Mouse (Mus musculus) liver, postnatal 0 days (tissue): ENCODE results near the gene Psmb7. TPM values are rescaled to one million over a fixed set of nuclear protein-coding genes. Genes with fewer than 3 reads are reported as not detected.

Experiments
- ATAC-seq: fragments of 200-750 bp; cut with Nextera tagmentation; 2 replicates; pipeline ENCODE4 v1.8.0; 2017; ENCODE audit warnings: mild to moderate bottlenecking, moderate library complexity
- DNase-seq: peaks from one replicate; pipeline ENCODE4 v3.0.0-alpha.2; 2016
- H3K27ac ChIP-seq: fragments of 300-500 bp; sonication (generic); 2 replicates; pipeline ENCODE4 v1.5.1; 2014; ENCODE audit warnings: antibody characterized with exemption, moderate library complexity, mild to moderate bottlenecking, low read depth
- H3K27me3 ChIP-seq: fragments of 300-500 bp; sonication (generic); 2 replicates; pipeline ENCODE4 v1.6.1; 2014; ENCODE audit warnings: low read length, control low read depth, mixed read lengths; ENCODE audit not compliant: insufficient read depth
- H3K36me3 ChIP-seq: fragments of 300-500 bp; sonication (generic); replicated peaks from 2 replicates; pipeline ENCODE4 v1.6.1; 2014; ENCODE audit warnings: mild to moderate bottlenecking, control low read depth, low read length, moderate library complexity, mixed read lengths; ENCODE audit not compliant: insufficient read depth
- H3K4me1 ChIP-seq: fragments of 300-500 bp; sonication (generic); 2 replicates; pipeline ENCODE4 v1.6.1; 2014; ENCODE audit warnings: antibody characterized with exemption, mild to moderate bottlenecking, control low read depth; ENCODE audit not compliant: insufficient read depth
- H3K4me2 ChIP-seq: fragments of 300-500 bp; sonication (generic); 2 replicates; pipeline ENCODE4 v1.6.1; 2014; ENCODE audit warnings: low read depth, mild to moderate bottlenecking, low read length, moderate library complexity, mixed read lengths
- H3K4me3 ChIP-seq: fragments of 300-500 bp; sonication (generic); 2 replicates; pipeline ENCODE4 v1.5.1; 2014; ENCODE audit warnings: low read depth, low read length
- H3K9ac ChIP-seq: fragments of 300-500 bp; sonication (generic); replicated peaks from 2 replicates; pipeline ENCODE4 v1.6.1; 2014; ENCODE audit warnings: mild to moderate bottlenecking, moderate library complexity
- H3K9me3 ChIP-seq: fragments of 300-500 bp; sonication (generic); 2 replicates; pipeline ENCODE4 v1.6.1; 2016; ENCODE audit warnings: mild to moderate bottlenecking, control low read depth, low read length, mixed read lengths
- CTCF ChIP-seq: sonication (generic); IDR thresholded peaks from 2 replicates; pipeline ENCODE4 v1.5.1; 2016; ENCODE audit warnings: antibody characterized with exemption, low read depth
- EP300 ChIP-seq: IDR thresholded peaks from 2 replicates; pipeline ENCODE4 v1.6.1; 2016; ENCODE audit warnings: antibody characterized with exemption, low read depth, mild to moderate bottlenecking
- WGBS: fragments of 180-500 bp; shearing (Covaris S2); extraction: QIAGEN DNeasy Blood & Tissue Kit; methylation state at CpG from one replicate; pipeline ENCODE4 v1.1.7; 2014; ENCODE audit not compliant: insufficient replicate concordance; 5-methylcytosine and 5-hydroxymethylcytosine counted together
- polyA plus RNA-seq: library from polyadenylated mRNA; unstranded; fragments of >200 nt; fragmentation: Nextera tagmentation; extraction: Ambion mirVana; gene quantifications from 2 replicates; pipeline ENCODE4 v1.2.1, GENCODE M21; 2015

Gene Psmb7
- polyA plus RNA-seq, 1 experiment from 2014 or later = 120 TPM

- TF ChIP-seq CTCF (no peak), EP300 (no peak)
- no peaks in the 10 kb centered on the region for H3K9me3 ChIP-seq
- H3K36me3 ChIP-seq = peaks cover 28% of the 10 kb centered on the region
- H3K4me2 ChIP-seq = no peak overlapping the region
- no peak for ATAC-seq
- no peaks in the 10 kb centered on the region; the same call in 1 of the 2 replicates for H3K4me1 ChIP-seq
- H3K27me3 ChIP-seq = no peaks in the 10 kb centered on the region
- no peak overlapping the region for H3K27ac ChIP-seq
- no peak overlapping the region for H3K9ac ChIP-seq
- no peak for DNase-seq
- 76% methylated on average over 3 of the region's 3 CpGs for WGBS
- no peak overlapping the region for H3K4me3 ChIP-seq
Observed at GRCm38 (mm10) chr2:38556721-38557120, 87.2 kb downstream of the Psmb7 start.

DNA sequence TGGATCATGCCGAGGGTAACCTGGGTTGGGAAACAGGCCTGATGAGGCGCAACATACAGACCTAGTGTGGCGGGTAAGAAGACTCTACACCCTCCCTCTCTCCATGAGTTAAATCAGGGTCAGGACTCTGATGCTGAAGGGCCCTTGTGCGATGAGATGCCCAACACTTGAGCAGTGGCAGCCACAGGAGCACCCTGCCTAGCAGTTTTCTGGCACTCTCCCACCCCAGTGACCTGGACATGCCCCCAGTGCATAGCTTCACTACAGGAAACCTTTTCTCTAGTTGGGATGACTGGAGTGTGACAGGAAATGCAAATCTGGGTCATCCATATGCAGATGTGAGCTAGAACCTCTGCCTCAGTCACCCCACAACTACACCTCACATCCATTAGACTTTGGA lies 88.2 kb downstream of the Psmb7 start:
- H3K36me3 ChIP-seq = peaks cover 33% of the 10 kb centered on the region
- H3K4me2 ChIP-seq = no peak overlapping the region
- ATAC-seq (no peak), DNase-seq (no peak)
- H3K9ac ChIP-seq = no peak overlapping the region
- H3K27ac ChIP-seq = no peak overlapping the region
- H3K27me3 ChIP-seq = no peaks in the 10 kb centered on the region
- H3K4me3 ChIP-seq = no peak overlapping the region
- no peaks in the 10 kb centered on the region; the same call in 1 of the 2 replicates for H3K4me1 ChIP-seq
- TF ChIP-seq EP300 = no peak
- no peak for TF ChIP-seq CTCF
- WGBS = 84% methylated on average over 4 of the region's 4 CpGs
- H3K9me3 ChIP-seq = no peaks in the 10 kb centered on the region

- no peak for ATAC-seq
Observed at GRCm38 (mm10) chr2:38554226-38554995, 89.5 kb downstream of the Psmb7 start.

GRCm38 (mm10) chr2:38552004-38552443 lies 91.9 kb downstream of the Psmb7 start:
- DNase-seq (no peak), ATAC-seq (no peak)
- TF ChIP-seq CTCF (no peak), EP300 (no peak)
- Histone ChIP-seq H3K27me3 (no peaks in the 10 kb centered on the region), H3K4me2 (no peak overlapping the region), H3K27ac (no peak overlapping the region), H3K9ac (no peak overlapping the region), H3K4me1 (no peaks in the 10 kb centered on the region; the same call in 1 of the 2 replicates), H3K9me3 (no peaks in the 10 kb centered on the region), H3K4me3 (no peak overlapping the region), H3K36me3 (peaks cover 13% of the 10 kb centered on the region)
- WGBS = 90% methylated on average over 15 of the region's 15 CpGs

More at GRCm38 (mm10) chr2:38554226-38554995, 89.5 kb downstream of the Psmb7 start:
- Histone ChIP-seq H3K4me1 (no peaks in the 10 kb centered on the region; the same call in 1 of the 2 replicates), H3K9me3 (no peaks in the 10 kb centered on the region), H3K36me3 (peaks cover 25% of the 10 kb centered on the region), H3K27me3 (no peaks in the 10 kb centered on the region), H3K4me3 (no peak overlapping the region), H3K9ac (no peak overlapping the region), H3K4me2 (no peak overlapping the region), H3K27ac (no peak overlapping the region)
- TF ChIP-seq EP300 (no peak), CTCF (no peak)
- 78% methylated on average over 19 of the region's 19 CpGs for WGBS
- no peak for DNase-seq

DNA sequence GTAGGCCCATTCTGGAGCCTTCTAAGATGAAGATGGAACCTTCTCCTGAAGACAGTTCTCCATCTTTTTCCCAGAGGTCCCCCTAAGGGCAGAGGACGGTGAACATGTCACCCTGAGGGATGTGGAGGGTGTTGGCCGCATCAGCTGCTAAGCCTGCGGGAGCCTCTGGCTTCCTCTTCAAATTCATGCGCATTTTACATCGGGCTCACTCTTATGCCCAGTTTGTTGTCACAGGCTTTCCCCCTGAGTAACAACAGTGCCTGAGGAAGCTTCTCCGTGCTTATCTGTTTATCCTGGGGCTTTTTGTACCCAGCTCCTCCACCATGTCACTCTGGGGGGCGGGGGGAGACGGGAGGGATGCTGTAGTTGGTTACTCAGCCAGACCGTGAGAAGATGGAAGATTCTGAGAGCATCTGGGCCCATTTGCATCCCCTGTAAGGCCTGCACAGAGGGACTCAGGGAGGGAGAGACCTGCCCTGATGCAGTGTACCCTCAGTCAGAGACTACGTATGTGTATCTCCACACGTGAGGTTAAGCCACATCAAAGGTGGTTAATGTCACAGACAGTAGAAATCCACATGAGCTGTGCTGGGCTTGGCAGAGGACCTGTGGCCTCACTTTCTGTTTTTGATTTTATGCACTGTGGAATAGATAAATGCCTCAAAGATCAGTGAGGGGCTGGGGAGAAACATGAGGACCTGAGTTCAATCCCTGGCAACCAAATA lies 95.9 kb downstream of the Psmb7 start:
- 81% methylated on average over 11 of the region's 11 CpGs for WGBS
- Histone ChIP-seq H3K4me1 (peaks cover 26% of the 10 kb centered on the region), H3K4me3 (no peak overlapping the region), H3K4me2 (no peak overlapping the region), H3K9ac (no peak overlapping the region), H3K27ac (no peak overlapping the region), H3K36me3 (peaks cover 13% of the 10 kb centered on the region), H3K9me3 (no peaks in the 10 kb centered on the region), H3K27me3 (no peaks in the 10 kb centered on the region)
- no peak for DNase-seq
- TF ChIP-seq EP300 = no peak
- TF ChIP-seq CTCF = no peak
- ATAC-seq = no peak

DNA sequence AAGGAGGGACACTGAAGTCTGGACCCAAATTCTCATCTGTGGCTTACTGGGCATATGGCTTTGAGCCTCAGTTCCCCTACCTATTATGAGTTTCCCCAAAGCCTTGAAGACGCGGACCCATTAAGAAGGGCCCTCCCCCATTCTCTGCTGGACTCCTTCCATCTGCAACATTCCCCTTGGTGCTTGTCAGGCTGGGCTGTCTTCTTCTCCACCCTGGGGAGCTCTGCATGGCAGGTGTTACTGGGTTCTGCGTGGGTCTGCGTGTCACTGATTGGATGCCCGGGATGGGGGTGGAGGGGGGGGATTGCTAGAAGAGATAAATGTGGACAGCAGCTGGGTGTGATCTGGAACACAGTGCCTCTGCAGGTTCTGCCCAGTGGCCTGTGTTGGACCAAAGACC lies 97.1 kb downstream of the Psmb7 start:
- Histone ChIP-seq H3K27ac (no peak overlapping the region), H3K36me3 (peaks cover 12% of the 10 kb centered on the region), H3K9ac (no peak overlapping the region), H3K4me3 (no peak overlapping the region), H3K4me1 (peaks cover 32% of the 10 kb centered on the region), H3K9me3 (no peaks in the 10 kb centered on the region), H3K4me2 (no peak overlapping the region), H3K27me3 (no peaks in the 10 kb centered on the region)
- TF ChIP-seq CTCF (no peak), EP300 (no peak)
- 87% methylated on average over 5 of the region's 5 CpGs for WGBS
- no peak for DNase-seq
- no peak for ATAC-seq
